Mouse (Mus musculus): Measurements from ENCODE around the gene Arf5.

Arf5 gene

DNA sequence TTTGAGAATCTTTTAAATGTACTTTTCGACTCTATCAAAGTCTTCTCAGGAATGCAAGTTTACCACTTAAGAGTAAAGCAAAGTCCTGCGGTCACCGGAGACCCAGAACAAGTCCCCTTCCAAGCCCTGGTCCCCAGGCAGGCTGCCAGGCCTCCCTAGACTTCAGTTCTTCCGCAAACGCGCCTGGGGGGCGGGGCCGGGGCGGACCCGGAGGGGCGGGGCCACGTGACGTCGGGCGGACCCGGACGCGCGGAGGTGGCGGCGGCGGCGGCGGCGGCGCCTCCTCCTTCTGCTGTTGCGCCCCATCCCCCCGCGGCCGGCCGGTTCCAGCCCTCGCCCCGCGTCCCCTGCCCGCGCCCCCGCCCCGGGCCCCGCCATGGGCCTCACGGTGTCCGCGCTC lies at the start of gene Arf5:
Gene Arf5 (plus strand): TSS at position 248 of the 400 bp plus-strand sequence.
- in situ Hi-C loops (cut with MseI, MboI), result loop anchor here in 1 of 2 experiments (10.0 kb wide), 1 partner anchor 51 kb away; the partner anchor contains the start of gene Snd1

- in situ Hi-C loops (cut with MseI, MboI), result loop anchor here in 1 of 2 experiments (25.0 kb wide), 1 partner anchor 720 kb away; no protein-coding TSS in a partner anchor
Measured at GRCm38 (mm10) chr6:28381983-28382382, 41.4 kb upstream of the Arf5 start.

- in situ Hi-C loops (cut with MseI, MboI), result loop anchor here in 1 of 2 experiments (25.0 kb wide), 1 partner anchor 723 kb away; no protein-coding TSS in a partner anchor
Measured at GRCm38 (mm10) chr6:28385169-28385568, 38.2 kb upstream of the Arf5 start.

GRCm38 (mm10) chr6:28389038-28389437 lies 34.3 kb upstream of the Arf5 start:
- in situ Hi-C loops (cut with MseI, MboI), result loop anchor here in 1 of 2 experiments (25.0 kb wide), 1 partner anchor 727 kb away; no protein-coding TSS in a partner anchor

DNA sequence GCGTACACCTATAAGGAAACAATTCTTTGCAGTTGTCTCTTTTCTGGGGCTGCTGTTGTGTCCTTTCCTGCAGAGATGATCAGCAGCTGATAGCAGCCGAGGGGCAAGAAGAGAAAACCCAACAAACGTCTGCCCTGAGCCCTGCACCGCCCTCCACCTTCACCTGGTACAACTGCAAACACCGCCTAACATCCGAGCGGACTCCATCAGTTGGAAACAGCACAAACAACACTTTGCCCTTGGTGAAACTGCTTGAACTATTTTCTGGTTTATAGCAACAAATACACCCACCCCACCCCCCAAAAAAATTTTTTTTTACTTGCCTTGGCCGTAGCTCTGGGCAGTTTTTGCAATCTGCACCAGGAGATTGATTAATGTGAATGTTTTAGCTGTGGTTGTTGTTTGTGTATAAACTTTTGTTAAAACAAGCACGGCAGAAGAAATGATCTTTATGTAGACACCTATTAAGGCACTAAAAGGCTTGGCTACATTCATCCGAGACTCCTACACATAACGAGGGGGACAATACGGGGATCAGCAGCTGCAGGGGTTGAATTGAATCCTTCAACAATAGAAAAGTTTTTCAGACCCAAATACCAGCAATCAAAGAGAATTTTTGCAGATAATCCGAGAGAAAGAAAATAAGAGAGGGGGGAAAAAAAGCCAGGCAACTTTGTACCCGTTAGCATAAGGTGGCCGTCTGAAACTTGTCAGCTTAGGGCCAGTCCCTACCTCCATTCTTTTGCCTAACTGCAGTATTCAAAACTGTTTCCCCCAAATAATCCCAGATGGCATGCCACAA lies 27.1 kb upstream of the Arf5 start:
- in situ Hi-C loops (cut with MseI, MboI), result loop anchor here in 1 of 2 experiments (25.0 kb wide), 1 partner anchor 734 kb away; no protein-coding TSS in a partner anchor

DNA sequence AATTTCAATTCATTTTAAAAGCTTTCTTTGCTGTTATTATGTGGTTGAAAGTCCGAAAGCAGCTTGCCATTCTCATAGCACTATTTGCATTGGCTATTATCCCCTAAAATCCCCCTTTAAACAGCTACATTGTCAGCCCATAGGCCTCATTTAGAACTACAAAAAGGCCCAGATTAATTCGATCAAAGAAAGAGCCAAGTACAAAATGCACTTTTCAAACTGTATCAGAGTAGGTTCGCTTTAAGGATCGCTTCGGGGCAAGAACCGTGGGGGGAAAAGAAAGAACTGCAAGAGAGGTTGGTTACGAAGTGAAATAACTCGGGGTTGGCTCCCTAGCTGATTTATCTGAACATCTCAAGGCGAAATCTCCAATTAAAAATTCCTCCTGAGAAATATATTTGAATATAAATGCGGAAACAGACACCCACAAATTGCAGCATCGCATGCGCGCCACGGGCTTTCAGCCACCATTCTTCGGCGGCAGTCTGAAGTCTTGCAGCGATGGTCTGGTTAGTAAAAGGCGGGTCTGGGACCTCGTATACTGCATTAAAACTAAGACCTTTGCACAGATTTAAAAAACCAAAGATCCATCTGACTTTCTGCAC lies 26.4 kb upstream of the Arf5 start:
- in situ Hi-C loops (cut with MseI, MboI), result loop anchor here in 1 of 2 experiments (25.0 kb wide), 1 partner anchor 735 kb away; no protein-coding TSS in a partner anchor

DNA sequence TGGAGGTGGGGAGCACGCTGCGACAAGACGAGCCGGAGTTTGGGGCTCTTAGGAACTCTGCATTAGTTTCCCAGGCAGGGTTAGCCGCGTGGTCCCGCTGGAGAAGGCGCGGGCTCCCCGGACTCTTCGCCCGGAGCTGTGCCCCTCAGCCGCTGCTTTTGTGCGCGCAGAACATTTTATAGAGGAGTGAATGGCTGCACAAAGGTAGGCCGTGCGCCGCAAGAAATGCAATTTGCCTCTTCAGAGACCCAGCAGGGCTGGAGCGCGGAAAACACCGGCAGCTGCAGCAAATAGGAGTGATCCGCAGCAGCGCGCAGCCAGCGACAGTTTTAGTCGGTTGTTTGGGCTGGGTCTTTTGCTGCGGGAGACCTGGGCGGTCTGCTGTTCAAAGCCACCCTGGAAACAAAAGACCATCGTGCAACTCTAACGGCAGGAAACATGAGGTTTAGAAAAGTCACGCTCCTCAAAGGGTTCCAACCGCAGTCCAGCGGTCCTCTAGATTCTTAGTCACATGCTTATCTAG lies 25.6 kb upstream of the Arf5 start, which contains the start of gene Zfp800:
Gene Zfp800 (minus strand): TSS at position 325 of the 523 bp plus-strand sequence.
- in situ Hi-C loops (cut with MseI, MboI), result loop anchor here in 1 of 2 experiments (25.0 kb wide), 1 partner anchor 735 kb away; no protein-coding TSS in a partner anchor

DNA sequence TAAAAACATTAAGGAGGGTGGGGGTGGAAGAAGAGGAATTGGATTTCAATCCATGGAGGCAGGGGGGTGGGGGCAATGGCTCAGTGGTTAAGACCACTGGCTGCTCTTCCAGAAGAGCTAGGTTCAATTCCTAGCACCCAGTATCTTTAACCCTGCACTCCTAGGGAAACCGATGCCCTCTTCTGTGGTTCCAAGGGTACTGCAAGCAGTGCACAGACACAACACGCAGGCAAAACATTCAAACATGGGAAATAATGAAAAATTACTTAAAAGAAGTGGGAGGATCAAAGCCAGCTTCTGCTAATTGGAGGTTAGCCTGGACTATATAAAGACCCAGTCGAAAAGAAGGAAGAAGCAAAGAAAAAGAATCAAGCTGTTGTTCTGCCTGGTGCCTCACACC lies 24.6 kb upstream of the Arf5 start:
- in situ Hi-C loops (cut with MseI, MboI), result loop anchor here in 1 of 2 experiments (25.0 kb wide), 1 partner anchor 736 kb away; no protein-coding TSS in a partner anchor

DNA sequence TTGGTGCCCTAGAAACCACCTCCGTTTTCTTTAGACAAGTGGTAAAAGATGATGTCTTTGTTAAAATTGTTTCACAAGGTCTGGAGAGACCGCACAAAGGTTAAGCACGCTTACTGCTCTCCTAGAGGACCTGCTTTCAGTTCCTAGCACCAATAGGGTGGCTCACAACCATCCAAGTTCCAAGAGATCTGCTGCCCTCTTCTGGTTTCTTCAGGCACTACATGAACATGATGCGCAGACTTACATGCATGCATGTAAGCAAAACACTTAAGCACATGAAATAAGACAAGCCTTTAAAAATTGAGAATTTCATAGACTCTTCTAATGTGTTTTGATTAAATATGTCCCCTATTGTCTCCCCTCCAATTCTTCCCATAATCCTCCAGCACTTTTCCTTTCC lies 23.6 kb upstream of the Arf5 start:
- in situ Hi-C loops (cut with MseI, MboI), result loop anchor here in 1 of 2 experiments (25.0 kb wide), 1 partner anchor 737 kb away; no protein-coding TSS in a partner anchor

- in situ Hi-C loops (cut with MseI, MboI), result no loop called here
Measured at GRCm38 (mm10) chr6:28410053-28410452, 13.3 kb upstream of the Arf5 start.

DNA sequence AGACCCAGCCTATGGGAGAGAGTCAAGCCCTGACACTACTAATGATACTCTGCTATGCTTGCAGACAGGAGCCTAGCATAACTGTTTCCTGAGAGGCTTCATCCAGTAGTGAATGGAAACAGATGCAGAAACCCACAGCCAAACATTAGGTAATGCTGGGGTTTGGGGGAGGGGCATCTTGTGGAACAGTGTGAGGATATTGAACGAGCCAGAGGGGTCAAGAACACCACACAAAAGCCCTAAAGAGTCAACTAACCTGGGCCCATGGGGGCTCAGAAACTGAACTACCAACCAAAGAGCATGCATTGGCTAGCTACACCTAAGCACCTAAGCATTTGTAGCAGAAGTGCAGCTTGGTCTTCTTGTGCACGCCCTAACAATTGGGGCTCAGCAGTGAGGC lies 12.1 kb upstream of the Arf5 start:
- in situ Hi-C loops (cut with MseI, MboI), result no loop called here

DNA sequence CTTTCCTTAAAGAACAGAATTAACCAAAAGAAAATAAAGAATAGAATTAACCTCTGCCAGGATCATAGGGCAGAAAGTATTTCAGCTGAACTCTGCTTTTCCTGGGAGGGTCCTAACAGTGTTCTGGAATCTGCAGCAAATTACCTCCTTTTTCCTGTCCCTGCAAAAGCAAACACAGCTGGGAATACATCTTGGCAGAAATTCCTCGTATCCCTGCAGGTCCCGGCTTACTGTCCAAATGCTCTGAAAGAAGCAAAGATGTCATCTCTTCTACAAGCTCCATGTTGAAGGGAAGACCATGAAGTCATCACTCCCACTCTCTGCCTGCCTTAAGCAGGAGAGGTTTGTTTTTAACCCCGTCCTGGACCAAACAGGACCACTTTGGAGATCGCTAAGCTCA lies 6.4 kb upstream of the Arf5 start:
- in situ Hi-C loops (cut with MseI, MboI), result no loop called here

DNA sequence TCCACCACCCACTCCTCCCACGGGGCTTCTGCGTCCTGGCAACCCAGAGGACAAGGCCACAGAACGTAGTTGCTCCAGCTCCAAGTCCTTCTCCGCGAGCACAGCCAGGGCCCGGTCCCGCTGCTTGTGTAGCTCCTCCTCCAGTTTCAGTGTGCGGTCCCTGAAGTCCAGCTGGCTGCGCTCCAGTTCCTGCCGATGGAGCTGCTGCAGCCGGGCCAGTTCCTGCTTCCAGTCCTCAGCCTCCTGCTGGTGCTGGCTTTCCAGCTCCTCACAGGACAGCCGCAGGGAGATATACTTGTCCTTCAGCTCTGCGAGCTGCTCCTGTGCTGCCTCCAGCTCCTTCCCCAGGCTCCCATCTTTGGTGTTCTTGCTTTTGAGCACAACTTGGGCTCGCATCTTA lies 4.9 kb upstream of the Arf5 start:
- in situ Hi-C loops (cut with MseI, MboI), result no loop called here

DNA sequence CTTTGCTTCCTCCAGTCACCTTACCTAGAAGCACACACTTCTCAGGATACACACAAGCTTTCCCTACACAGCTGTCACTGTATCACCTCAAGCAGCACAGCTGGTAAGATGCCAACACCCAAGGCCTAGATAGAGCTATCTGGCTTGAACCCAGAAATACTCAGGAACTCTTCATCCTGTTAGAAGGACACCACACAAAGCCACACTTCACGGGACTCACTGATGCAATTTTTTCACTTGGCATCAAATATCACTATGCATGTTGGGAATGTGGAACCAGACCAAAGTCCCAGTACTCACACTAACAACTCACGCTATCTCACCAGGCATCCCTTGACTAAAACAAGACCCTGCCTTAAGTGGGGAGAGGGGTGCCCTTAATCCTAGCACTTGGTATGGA lies 3.7 kb upstream of the Arf5 start:
- in situ Hi-C loops (cut with MseI, MboI), result loop anchor here in 1 of 2 experiments (10.0 kb wide), 1 partner anchor 55 kb away; the partner anchor contains the start of gene Snd1

GRCm38 (mm10) chr6:28420361-28420760 lies 3.0 kb upstream of the Arf5 start:
- in situ Hi-C loops (cut with MseI, MboI), result loop anchor here in 1 of 2 experiments (10.0 kb wide), 1 partner anchor 54 kb away; the partner anchor contains the start of gene Snd1

DNA sequence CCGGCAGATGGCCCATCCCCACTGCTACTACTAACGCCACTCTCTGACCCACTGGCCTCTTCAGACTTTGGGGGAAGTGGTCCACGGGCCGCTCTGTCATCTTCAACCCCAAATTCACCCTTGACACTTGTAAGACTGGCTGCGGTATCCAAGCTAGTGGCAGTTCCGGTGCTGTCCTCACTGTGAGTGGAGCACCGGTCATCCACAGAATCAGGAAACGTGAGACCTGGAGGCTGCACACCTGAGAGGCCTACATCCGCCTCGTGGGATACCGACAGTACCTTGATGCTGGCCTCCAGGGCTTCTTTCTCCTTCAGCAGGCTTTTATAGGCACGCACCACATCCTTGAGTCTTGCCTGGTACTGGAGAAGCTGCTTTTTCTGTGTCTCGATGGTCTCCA lies 2.5 kb upstream of the Arf5 start:
- in situ Hi-C loops (cut with MseI, MboI), result loop anchor here in 1 of 2 experiments (10.0 kb wide), 1 partner anchor 54 kb away; the partner anchor contains the start of gene Snd1

- in situ Hi-C loops (cut with MseI, MboI), result loop anchor here in 1 of 2 experiments (10.0 kb wide), 1 partner anchor 53 kb away; the partner anchor contains the start of gene Snd1
Measured at GRCm38 (mm10) chr6:28421469-28422000, 1.8 kb upstream of the Arf5 start.

DNA sequence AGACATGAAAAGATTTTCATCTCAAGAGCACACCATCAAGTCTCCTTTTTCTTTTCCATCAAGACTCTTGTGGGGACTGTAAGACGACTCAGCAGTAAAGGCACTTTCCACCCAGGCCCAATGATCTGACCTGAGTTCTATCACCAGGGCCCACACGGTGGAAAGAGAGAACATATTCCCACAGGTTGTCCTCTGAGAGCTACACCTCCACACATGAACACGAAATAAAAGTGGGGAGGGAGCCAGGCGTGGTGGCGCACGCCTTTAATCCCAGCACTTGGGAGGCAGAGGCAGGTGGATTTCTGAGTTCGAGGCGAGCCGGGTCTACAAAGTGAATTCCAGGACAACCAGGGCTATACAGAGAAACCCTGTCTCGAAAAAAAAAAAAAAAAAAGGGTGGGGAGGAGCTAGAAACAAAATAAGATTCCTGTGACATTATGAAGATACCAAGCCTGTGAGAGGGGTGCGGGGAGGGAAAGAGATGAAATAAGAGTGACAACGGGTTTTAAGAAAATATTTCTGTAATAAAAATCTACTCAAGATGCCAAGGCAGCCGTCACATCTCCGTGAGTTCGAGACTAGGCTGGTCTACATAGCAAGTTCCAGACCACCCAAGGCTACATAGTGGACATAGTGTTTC lies 589 bp upstream of the Arf5 start:
- in situ Hi-C loops (cut with MseI, MboI), result loop anchor here in 1 of 2 experiments (10.0 kb wide), 1 partner anchor 52 kb away; the partner anchor contains the start of gene Snd1

DNA sequence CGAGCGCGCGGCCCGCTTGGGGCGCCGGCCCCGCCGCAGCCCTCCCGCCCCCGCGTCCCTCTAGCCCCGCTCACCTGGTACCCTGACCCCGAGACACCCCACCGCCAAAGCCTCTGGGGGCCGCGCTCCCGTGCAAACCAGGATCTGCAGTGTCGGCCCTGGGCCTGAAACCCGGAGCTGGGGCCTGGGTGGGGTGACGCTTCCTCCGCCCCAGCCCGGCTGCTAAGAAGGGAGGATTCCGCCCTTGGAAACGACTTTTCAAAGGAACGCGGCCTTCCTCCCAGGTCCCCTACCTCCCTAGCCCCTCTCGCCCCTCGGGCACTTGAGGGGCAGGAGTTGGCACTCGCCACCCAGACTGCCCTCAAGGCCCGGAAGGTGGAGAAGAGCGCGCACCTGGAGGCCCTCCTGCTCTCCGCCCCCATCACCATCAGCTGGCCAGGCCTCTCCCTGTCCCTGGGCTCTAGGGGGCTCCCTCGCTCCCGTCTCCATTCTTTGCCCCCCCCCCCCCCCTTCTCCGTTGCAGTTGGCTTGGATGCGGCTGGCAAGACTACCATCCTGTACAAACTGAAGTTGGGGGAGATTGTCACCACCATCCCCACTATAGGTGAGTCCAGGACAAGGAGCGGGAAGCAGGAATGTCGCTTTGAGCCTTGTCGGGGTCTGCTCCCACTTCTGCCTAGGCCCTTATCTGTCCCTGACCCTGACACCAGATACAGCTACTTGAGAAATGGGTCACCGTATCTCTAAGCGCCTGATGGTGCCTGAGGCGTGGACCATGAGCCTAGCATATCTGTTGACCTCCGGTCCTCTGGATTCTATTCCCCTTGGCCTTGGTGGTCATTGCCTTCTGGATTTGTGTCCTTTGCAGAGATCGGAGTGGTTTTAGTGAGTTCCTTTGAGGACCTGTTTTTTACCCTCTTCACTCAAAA lies 671 bp downstream of the Arf5 start:
- in situ Hi-C loops (cut with MseI, MboI), result loop anchor here in 1 of 2 experiments (10.0 kb wide), 1 partner anchor 51 kb away; the partner anchor contains the start of gene Snd1
